Mouse (Mus musculus) monocyte, adult 59 days (primary cell): ENCODE data around the gene Pisd. TPM values are rescaled to one million over a fixed set of nuclear protein-coding genes. Genes with fewer than 3 reads are reported as not detected.

Source experiments
- total RNA-seq, 2 experiments: library from RNA; stranded (reverse); gene quantifications; one replicate each; pipeline ENCODE4 v1.2.4; 2023

Gene Pisd
- total RNA-seq: 100 to 1,000 TPM; 115 to 122 TPM

GRCm38 (mm10) chr5:32785313-32785915, at the start of gene Pisd:
Gene Pisd, minus strand, starts transcription at chr5:32785646.

DNA sequence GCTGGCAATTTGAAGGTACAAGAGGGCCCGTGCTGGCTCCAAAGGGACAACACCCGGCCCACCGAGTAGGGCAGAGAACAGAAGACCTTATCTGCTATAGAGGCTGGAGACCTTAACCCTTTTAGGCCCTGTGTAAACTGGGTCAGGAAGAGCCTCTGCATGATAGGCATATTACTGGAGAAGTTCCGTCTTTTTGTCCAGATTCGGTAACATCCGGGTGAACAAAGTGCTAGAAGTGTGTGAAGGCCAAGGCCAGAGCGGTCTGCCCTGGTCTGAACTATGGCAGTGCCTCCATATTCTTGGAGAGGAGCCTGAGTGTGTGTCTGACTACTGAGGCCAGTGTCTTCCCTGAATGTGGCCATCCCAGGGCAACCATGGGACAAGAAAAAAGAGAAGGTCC, 41.6 kb upstream of the Pisd start, which contains the start of gene Gm20671:
Gene Gm20671 (minus strand): TSS at position 101 of the 400 bp plus-strand sequence.

Other genes with a start within 250 kb of the Pisd start
- under 1 TPM; 0.31 to 0.36 TPM for gene Yes1, start 174.5 kb downstream of the Pisd start, total RNA-seq
- not detected for gene Gm20671, start 41.5 kb upstream of the Pisd start, total RNA-seq
- gene Prr14l, start 68.6 kb upstream of the Pisd start, total RNA-seq: 10 to 100 TPM; 29.8 to 41.3 TPM
- 10 to 100 TPM; 38.3 to 40.5 TPM for gene Depdc5, start 78.1 kb upstream of the Pisd start, total RNA-seq
- 100 to 1,000 TPM; 150 to 158 TPM for gene Ywhah, start 233.2 kb upstream of the Pisd start, total RNA-seq